Mouse (Mus musculus) neural tube, embryonic 10.5 days (tissue): ENCODE data around the gene Ttc41.

Experiments used
- DNase-seq: peaks from one replicate; pipeline ENCODE4 v3.0.0-alpha.2; 2017; ENCODE audit warnings: low spot score; ENCODE audit errors: extremely low spot score

Gene Ttc41

DNA sequence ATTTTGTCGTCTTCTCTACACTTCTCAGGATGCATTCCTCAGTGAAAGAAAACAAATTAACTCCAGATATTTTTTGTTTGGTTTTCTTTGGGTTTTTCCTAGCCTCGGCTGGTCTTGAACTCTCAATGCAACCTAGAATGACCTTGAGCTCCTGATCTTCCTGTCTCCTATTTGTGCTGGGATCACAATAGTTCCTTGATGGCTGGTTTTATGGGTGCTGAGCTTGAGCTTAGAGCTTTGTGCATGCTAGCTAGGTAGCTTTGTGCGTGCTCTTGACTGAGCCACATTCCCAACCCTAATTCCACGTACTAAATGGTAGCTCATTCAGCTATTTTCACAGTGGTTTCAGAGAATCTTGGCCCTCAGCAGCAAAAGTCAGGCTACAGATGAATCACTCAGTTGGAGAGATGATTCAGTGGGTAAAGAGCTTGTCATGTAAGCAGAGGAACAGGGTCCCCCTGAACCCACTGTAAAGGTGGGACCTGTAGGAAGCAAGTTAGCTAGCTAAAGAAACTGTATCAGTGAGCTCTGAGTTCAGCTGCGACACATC lies 78.6 kb downstream of the Ttc41 start:
- DNase-seq: no peak

DNA sequence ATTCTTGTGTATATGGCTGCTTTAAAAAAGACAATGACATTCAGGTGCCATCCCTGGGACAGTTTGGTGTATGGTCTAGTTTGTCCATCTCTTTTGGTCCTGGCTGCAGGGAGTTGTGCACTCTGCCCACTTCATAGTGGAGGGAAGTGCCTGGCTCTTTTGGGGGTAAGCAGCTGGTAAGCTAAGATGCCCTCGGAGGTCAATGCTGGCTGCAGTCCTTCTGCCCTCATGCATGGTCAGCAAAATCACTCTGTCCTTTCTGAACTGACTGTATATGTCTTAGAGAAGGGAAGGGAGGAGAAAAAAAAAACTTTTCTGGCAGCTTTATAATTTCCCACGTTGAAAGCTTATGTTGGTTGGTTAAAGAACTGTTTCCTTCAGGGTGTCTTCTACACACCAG lies 79.8 kb downstream of the Ttc41 start:
- no peak for DNase-seq

DNA sequence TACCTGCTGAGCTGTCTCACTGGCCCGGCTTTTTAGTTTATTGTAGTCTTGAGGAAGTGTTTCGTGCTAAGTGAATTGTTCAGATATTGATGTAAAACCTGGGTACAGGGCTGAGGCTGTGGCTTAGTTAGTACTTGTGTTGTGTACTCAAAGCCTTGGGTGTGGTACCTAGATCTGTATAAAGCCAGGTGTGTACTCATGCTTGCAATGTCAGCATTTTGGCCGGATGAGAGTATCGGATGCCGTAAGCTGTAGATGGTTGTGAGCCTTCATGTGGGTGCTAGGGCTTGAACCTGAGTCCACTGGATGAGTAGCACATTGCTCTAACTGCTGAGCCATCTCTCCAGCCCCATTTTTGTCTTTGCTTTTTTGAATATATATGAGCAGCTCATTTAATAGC lies 80.5 kb downstream of the Ttc41 start:
- DNase-seq: no peak

DNA sequence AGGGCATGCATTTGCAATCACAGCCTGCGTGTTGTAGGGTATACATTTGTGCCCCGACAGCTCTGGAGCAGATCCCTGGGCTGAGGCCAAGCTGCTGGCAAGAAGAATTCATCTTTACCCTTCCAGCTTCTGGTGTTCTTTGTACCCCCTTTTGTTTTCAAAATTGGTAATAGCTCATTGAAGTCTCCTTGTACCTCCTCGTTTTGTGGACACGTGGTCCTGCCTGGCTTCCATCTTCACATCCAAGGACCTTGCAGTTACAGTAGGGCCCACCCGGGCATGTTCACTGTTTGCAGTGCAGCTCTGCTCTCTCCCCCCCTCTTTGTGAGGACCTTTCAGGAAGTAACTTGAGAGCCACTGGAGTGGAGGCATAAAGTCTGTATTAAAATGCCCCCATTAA lies 82.6 kb downstream of the Ttc41 start:
- DNase-seq: no peak

DNA sequence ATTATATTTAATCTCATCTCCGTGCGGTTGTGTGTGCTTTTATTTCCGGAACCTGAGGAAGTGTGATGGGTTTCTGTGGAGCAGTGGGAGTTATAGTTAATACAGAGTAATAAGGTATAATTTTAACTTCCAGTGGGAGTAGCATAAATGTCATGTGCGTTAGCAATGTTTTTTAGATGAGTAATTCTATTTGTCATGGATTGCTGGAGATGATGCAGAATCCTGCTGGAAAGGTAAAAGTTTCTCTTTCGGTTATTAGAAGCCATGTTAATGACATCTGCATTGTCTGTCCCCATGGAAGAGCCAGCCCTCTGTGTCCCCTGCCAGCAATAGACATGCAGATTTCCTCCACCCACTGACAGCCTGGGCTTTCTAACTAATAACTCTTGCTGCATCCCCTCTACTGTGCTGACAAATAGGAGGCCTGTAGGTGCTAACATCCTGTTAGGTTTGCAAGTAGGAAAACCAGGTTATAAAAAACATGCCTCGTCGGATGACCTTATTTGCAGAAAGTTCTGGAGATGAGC lies 83.6 kb downstream of the Ttc41 start:
- no peak for DNase-seq

DNA sequence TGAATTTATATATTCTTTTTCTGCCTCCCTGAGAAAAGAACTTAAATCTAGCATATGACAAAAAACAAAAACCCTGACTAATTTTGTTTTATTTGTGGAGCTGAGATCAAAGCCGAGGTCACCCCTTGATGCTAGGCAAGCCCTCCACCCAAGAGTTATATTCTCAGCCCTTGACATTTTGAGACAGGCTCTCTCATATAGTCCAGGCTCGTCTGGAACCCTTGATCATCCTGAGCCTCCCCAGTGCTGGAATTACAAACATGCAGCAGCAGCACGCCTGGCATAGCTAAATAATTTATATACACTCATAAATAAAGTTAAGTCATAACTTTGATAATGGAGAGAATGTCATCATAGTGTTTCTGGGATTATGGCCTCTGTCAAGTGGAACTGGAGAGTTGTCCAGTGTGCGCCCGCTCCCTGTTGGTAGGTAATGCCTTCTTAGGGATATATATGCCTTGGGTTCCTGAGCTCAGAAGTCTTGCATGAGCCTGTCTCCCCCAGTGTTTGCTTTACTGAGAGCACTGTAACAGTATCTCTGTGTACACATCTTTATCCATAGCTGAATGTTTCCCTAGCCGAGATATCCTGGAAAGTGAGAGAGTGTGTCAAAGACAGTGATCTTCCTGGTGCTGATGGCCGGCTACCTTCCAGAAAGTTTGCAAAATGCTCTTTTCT lies 86.0 kb downstream of the Ttc41 start:
- no peak for DNase-seq

DNA sequence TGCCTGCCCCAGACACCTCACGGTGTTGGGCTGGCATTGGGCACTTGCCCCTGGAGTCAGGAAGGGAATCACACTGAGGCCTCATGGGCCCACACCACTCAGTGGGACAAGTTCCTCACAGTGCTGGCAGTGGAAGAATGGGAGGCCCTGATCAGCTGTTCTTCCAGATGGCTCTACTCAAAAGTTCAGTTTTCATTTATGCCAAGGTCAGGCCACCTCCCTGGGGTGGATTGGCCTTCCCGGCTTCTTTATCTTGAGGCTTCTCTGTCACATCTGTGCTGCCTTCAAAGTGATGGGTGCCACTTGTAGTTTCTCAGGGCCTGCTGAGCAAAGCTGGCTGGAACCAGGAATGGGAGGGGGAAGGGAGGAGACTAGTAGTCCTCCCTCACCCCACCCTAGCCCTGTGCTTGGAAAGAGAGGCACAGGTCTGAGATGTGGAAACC lies 87.9 kb downstream of the Ttc41 start:
- DNase-seq: no peak

DNA sequence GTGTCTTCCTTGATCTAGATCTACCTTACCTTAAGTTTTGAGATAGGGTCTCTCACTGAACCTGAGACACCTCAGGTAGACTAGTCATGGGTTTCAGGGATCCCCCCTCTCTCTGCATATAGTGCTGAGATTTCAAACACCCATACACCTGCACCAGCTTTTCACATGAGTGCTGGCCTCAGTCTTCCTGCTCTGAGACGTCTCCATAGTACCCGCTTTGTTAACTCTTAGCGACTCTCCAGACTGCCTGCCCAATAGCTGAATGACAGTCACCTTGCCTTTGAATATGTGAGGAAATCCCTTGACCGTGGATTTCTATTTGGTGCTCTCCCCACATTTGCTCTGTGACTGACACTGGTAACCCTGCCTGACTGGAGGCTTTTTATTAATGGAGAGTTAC lies 88.6 kb downstream of the Ttc41 start:
- DNase-seq: no peak

DNA sequence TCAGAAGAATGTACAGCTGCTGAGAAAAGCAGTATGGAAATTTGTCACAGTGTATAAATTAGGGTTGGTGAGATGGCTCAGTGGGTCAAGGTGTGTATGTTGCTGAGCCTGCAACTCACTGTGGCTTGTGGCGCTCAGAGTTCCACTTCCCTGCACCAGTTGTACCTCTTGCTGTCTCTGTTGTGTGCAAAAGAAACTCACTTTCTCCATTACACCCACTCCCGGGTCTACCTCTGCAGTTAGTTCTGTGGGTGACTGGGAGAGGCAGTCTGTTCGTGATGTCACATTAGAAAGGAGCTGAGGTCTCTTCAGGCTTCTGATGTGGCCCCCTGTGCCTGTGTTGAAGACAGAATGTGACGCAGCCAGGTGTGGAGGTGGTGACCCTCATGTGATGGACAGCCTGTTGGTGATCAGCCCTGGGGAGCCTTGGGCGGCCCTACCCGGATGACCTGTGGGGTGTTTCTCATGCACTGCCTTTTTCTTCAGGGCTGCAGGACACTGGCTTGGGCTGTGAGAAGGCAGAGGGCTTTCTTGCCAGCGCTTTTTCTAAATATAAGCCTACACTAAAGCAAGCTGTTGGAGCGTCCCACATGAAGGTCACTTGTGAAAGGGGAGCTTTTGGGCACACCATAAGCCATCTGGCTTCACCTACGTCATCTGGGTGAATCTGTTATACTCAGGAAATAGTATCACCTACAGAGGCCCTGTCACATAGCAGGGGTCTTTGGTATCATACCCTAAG lies 89.4 kb downstream of the Ttc41 start:
- no peak for DNase-seq

DNA sequence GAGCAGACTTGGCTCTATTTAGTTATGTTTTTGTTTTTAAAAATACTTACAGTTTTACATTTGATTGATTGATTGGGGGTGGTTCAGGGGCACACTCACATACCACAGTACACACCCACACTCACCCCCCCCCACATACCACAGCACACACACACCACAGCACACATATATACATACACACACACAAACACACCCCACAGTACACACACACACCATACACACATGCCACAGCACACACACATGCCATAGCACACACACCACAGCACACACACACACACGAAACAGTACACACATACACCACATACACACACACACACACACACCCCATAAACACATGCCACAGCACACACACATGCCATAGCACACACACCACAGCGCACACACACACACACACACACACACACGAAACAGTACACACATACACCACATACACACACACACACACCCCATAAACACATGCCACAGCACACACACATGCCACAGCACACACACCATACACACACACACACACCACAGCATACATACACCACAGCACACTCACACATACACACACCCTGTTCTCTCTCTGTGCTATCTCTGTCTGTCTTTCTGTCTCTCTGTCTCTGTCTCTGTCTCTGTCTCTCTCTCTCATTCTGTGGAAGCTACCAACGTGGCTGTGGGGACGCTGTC lies 90.6 kb downstream of the Ttc41 start:
- no peak for DNase-seq

DNA sequence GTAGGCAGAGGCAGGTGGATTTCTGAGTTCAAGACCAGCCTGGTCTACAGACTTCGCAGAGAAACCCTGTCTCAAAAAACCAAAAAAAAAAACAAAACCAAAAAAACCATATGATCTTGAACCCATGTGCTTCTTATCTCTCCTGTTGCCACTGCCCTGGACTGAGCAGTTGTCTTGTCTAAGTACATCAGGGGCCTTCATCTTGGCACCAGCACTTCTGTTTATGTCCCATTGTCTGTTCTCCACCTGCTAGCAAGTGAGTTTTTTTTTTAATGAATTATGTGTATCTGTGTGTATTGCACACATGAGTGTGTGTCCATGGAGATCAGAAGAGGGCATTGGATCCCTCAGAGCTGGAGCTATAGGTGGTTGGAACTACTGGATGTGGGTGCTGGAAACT lies 101.8 kb downstream of the Ttc41 start:
- DNase-seq: no peak

DNA sequence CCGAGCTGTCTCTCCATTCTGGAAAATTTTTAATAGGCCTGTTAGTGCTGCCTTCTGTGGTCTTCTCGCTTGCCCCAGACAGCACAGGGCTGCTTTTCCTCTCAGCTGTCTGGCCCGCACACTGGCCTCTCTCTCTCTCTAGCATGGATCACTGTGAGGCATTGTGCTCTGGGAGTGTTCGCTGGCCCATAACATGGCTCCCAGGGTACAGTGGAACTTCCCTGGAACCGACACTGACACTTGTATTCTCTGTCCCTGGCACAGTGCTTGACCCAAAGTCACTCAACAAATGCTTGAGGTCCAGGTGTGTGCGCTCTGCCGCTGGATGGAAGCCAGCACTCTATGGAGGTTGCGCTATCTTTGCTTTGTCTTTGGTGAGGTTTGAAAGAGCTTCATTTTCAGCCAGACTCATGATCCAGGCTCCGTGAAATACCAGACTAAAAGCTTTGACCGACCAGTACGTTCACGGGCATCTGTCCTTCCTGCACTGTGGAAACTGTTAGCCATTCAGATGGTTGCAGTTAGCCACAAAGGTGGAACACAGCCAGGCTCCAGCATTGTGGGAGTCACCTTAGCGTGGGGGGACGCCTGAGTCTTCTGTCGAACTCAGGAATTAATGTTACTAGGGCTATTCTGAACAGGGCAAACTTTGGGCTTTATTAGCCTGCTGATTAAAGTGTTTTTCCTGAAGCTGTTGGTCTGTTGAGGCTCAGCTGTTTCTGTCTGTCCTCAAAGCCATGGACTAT lies 102.6 kb downstream of the Ttc41 start:
- DNase-seq: no peak

DNA sequence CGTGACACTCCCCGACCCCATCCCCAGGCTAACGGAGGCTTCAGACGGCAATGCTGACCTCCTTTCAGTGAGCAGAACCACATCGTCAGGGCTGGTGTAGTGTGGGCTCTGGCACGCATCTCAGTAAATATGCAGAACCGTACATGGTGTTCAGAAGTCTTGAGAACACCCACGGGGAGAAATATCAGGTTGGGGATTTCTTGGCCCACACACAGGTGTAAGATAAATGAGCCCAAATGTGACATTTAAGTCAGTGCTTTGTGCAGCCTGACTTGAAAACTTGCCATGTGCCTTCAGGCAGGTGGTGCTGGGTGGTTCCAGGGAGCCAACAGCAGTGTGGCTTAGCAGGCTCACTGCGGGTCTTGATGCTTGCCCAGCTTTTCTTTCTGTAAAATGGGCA lies 104.4 kb downstream of the Ttc41 start:
- no peak for DNase-seq

DNA sequence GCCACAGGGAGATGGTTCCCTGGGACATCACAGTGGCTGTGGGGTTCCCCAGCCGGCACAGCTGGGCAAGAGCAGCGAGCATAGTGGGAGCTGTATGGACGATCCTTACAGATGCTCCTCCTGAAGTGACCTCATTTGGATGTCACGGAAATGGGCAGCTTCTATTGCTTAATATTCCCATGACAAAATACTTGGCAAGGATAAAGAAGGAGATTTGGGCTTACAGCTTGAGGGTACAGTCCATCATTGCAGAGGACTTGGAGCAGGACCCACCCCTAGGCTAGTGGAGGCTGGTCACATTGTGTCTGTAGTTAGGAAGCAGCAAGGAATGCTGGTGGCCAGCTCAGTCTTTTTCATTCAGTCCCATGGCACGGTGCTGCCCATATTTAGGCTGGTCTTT lies 105.0 kb downstream of the Ttc41 start:
- DNase-seq: no peak

DNA sequence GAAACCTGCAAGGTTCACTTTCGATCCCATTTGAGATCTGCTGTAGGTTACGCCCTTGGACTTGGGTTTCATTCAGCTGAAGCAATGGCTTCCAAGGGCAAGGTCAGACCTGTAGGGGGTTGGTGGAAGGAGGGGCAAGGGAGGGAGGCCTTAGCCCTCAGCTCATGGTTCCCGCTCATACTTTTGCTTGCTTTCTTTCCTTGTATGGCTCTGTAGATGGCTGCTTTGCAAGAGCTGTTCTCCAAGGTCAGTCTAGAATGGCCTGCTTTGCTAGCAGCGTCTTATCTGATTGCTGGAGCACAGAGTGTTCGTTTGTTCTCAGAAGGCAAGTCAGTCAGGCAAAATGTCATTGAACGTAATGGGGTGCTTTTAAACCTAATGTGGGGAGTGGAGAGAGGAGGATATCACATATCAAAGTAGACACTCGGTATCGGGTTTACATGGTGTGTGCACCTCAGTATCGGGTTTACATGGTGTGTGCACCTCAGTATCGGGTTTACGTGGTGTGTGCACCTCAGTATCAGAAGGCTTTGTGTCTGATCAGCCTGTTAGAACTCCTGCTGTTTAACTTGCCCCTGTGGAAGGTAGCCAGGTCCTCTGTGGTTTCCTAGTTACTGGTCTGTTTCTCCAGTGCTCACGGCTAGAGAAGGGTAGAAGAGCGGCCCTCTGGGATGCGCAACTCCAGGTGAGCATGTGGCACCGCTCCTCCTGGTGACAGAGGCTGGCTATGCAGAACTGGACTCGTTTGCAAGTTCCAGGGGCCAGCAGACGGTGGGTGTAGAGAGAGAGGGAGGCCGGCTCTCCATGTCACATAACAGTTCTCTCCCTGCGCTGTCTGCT lies 108.9 kb downstream of the Ttc41 start:
- DNase-seq: no peak

DNA sequence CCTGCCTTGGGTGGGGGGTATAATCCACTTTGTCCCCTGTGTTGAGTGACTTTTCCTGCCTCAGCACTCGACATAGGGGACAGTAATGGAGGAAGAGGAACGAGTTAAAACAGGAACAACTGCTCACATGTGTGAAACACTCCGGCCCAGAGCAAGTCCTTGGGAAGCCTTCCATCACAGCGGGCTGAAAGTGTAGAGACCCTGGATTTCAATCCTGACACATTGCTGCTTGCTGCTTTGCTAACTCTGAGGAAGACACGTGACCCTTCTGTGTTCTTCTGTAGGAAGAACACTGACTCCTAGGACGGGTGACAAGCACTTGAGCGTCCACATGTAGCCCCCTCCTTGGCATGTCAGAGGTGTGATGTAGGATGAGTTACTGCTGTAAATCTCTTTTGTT lies 109.5 kb downstream of the Ttc41 start:
- no peak for DNase-seq

DNA sequence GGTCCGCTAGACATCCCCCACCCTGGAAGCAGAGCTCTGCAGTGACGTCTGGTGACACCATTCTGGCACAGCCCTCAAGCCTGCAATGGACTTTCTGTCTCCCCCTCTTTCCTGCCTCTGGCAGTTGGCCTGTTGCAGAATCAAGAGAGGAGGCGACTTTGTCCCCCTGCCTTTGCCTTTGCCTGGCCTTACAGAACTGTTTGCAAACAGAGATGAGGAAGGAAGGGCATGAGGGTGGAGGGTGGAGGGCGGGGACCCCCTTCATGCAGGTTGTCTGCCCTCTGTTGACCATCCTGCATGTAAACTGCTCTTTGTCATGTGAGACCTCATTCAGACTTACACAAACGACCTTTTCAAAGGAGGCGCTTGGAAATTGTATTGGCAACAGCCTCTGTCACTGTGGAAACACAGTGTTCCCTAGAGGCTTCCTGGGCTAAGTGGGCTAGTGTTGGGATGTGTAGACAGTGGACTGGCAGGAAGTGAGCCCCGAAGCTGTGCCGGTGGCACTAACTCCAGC lies 114.1 kb downstream of the Ttc41 start:
- DNase-seq: peak; percentile 38

DNA sequence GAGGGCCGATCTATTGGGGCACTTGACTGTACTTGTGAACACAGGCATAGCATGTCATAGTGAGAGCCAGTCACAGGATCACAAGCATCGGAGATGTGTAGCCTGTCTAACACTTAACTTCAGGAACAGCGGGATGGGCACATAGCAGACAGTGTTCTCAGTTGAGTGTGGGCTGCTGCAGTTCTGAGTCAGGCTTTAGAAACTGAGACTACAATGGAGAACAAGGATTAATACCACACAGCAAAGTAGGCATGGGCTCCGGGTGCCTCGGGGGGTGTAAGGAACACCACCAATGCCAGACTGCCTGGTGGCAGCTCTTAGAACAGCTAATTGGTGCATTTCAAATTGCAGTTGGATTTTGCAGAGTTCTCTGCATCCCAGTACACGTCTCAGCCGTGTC lies 115.4 kb downstream of the Ttc41 start:
- no peak for DNase-seq

DNA sequence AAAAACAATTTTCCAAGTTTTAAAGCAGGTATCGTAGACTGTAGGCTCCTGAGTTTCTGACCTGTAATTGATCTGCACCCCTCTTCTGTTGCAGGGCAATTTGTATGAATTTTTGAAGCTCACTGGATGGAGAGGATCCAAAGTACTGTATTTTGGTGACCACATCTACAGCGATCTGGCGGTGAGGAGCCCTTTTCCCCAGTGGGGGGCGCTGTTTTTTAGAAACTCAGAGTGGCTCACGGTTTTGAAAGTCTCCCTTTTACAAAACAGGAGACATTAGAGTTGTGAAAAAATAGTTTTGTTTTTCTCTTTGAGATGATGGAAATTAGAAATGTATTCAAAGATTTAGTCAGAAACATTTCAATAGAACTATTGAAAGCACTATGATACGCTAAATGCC lies 118.5 kb downstream of the Ttc41 start:
- no peak for DNase-seq

DNA sequence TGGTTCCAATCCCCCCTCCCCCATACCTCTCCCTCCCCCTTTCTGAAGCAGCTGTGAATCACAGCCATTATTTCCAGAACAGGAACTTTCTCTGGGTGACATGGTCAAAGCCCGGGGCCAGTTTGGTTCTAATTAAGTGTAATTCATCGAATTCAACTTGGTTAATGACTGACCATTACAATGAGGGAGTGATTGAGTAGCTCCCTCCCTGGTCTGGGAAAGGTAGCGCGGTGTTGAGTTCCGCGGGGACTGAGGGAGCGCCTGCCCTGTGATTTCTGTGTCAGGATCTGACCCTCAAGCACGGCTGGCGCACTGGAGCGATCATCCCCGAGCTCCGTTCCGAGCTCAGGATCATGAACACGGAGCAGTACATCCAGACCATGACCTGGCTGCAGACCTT lies 119.3 kb downstream of the Ttc41 start:
- no peak for DNase-seq
